Mouse (Mus musculus) kidney, embryonic 15.5 days (tissue): ENCODE measurements around the gene Slit3. TPM values are rescaled to one million over a fixed set of nuclear protein-coding genes. Genes with fewer than 3 reads are reported as not detected.
A peak's percentile ranks its signal among the peaks of the same experiment; 100 is the strongest.

Source experiments
- ATAC-seq: fragments of 200-750 bp; cut with Nextera tagmentation; replicated peaks from 2 replicates; pipeline ENCODE4 v1.8.0; 2017; ENCODE audit warnings: moderate TSS enrichment; ENCODE audit not compliant: low FRiP score
- H3K27ac ChIP-seq: fragments of 300-500 bp; sonication (generic); 2 replicates; pipeline ENCODE4 v1.5.1; 2015; ENCODE audit warnings: mild to moderate bottlenecking, inconsistent platforms
- H3K27me3 ChIP-seq: fragments of 300-500 bp; sonication (generic); 2 replicates; pipeline ENCODE4 v1.6.1; 2015; ENCODE audit warnings: inconsistent platforms
- H3K36me3 ChIP-seq: fragments of 300-500 bp; sonication (generic); 2 replicates; pipeline ENCODE4 v1.6.1; 2015; ENCODE audit warnings: inconsistent platforms
- H3K4me1 ChIP-seq: fragments of 300-500 bp; sonication (generic); 2 replicates; pipeline ENCODE4 v1.6.1; 2015; ENCODE audit warnings: inconsistent platforms
- H3K4me2 ChIP-seq: fragments of 300-500 bp; sonication (generic); 2 replicates; pipeline ENCODE4 v1.6.1; 2015; ENCODE audit warnings: moderate library complexity, mild to moderate bottlenecking, inconsistent platforms
- H3K4me3 ChIP-seq: fragments of 300-500 bp; sonication (generic); replicated peaks from 2 replicates; pipeline ENCODE4 v1.5.1; 2015; ENCODE audit warnings: mild to moderate bottlenecking, inconsistent platforms
- H3K9ac ChIP-seq: fragments of 300-500 bp; sonication (generic); 2 replicates; pipeline ENCODE4 v1.6.1; 2015; ENCODE audit warnings: mild to moderate bottlenecking, inconsistent platforms
- H3K9me3 ChIP-seq: fragments of 300-500 bp; sonication (generic); replicated peaks from 2 replicates; pipeline ENCODE4 v1.6.1; 2016; ENCODE audit warnings: inconsistent platforms
- WGBS: fragments of 180-500 bp; shearing (Covaris S2); methylation state at CpG from one replicate; pipeline ENCODE4 v1.1.7; 2015; ENCODE audit warnings: mixed read lengths; 5-methylcytosine and 5-hydroxymethylcytosine counted together
- polyA plus RNA-seq: library from polyadenylated mRNA; unstranded; fragments of >200 nt; fragmentation: Nextera tagmentation; extraction: Ambion mirVana; gene quantifications from 2 replicates; pipeline ENCODE4 v1.2.1, GENCODE M21; 2015

The Slit3 gene
- polyA plus RNA-seq, 1 experiment from 2014 or later = 14.9 TPM

DNA sequence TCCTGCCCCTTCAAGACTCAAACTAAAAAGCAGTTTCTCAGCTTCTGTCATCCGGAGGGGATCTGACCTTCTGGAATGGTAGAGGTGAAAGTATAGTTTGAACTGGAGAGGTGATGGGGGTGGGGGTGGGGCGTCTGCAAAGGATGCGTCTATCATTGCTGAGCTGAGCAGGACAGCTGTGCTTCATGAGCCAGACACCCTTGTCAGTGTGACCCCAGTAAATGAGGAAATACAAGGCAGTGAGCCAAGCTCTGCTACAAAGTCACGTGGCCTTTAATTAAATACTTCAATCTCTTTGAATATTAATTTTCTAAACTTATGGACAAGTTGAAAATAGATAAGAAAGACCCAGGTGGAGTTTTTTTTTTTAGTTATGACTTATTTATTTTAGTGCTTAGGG, 300.7 kb downstream of the Slit3 start:
- Histone ChIP-seq H3K4me3 (no peak overlapping the region), H3K36me3 (no peaks in the 10 kb centered on the region), H3K9me3 (no peaks in the 10 kb centered on the region), H3K27me3 (no peaks in the 10 kb centered on the region), H3K9ac (no peak overlapping the region), H3K4me2 (no peak overlapping the region), H3K27ac (no peak overlapping the region), H3K4me1 (peaks cover 18% of the 10 kb centered on the region)
- no peak for ATAC-seq
- 32% methylated on average over 4 of the region's 4 CpGs for WGBS

GRCm38 (mm10) chr11:35428036-35428435, 307.0 kb downstream of the Slit3 start:
- Histone ChIP-seq H3K9ac (no peak overlapping the region), H3K27ac (no peak overlapping the region), H3K36me3 (no peaks in the 10 kb centered on the region), H3K9me3 (no peaks in the 10 kb centered on the region), H3K4me2 (no peak overlapping the region), H3K4me1 (peaks cover 21% of the 10 kb centered on the region), H3K4me3 (no peak overlapping the region), H3K27me3 (no peaks in the 10 kb centered on the region)
- WGBS = 48% methylated on average over 7 of the region's 7 CpGs
- no peak for ATAC-seq

DNA sequence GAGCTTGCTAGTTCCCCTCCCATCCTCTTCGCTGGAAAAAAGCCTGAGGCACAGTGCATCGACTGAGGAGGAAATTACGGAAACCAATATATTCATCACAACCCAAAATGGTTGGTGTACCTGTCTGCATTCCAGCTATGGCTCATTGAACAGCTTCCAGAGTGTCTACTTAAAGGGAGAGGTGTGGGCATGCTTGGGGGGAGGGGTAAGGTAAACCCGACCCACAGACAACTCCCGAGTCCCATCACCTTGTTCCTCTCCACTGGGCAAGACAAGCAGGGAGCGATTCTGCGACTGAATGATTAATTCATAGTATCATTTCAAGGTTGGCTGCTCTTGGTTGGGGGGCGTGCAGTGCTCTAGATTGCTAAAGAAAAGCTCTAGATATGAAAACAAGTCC, 310.1 kb downstream of the Slit3 start:
- H3K36me3 ChIP-seq = no peaks in the 10 kb centered on the region
- H3K27me3 ChIP-seq = no peaks in the 10 kb centered on the region
- no peak overlapping the region for H3K9ac ChIP-seq
- peak overlapping the region; percentile 54 for H3K27ac ChIP-seq
- H3K4me3 ChIP-seq = no peak overlapping the region
- WGBS = 37% methylated on average over 8 of the region's 8 CpGs
- peaks cover 21% of the 10 kb centered on the region for H3K4me1 ChIP-seq
- H3K4me2 ChIP-seq = peak overlapping the region; percentile 8; the same call in 1 of the 2 replicates
- no peaks in the 10 kb centered on the region for H3K9me3 ChIP-seq
- ATAC-seq = peak; percentile 72

GRCm38 (mm10) chr11:35437510-35437909, 316.5 kb downstream of the Slit3 start:
- no peak for ATAC-seq
- no peaks in the 10 kb centered on the region for H3K36me3 ChIP-seq
- H3K4me3 ChIP-seq = no peak overlapping the region
- H3K9me3 ChIP-seq = no peaks in the 10 kb centered on the region
- H3K4me1 ChIP-seq = peaks cover 10% of the 10 kb centered on the region; the same call in 1 of the 2 replicates
- no peak overlapping the region for H3K4me2 ChIP-seq
- no peaks in the 10 kb centered on the region for H3K27me3 ChIP-seq
- no peak overlapping the region for H3K9ac ChIP-seq
- no peak overlapping the region for H3K27ac ChIP-seq
- 81% methylated on average over 6 of the region's 6 CpGs for WGBS

GRCm38 (mm10) chr11:35440186-35440585, 319.2 kb downstream of the Slit3 start:
- Histone ChIP-seq H3K27ac (peak overlapping the region; percentile 64), H3K9ac (no peak overlapping the region), H3K4me2 (no peak overlapping the region), H3K9me3 (no peaks in the 10 kb centered on the region), H3K27me3 (no peaks in the 10 kb centered on the region), H3K4me1 (peaks cover 10% of the 10 kb centered on the region; the same call in 1 of the 2 replicates), H3K36me3 (no peaks in the 10 kb centered on the region), H3K4me3 (no peak overlapping the region)
- WGBS = 64% methylated on average over 11 of the region's 11 CpGs
- ATAC-seq = 0 out of 2 replicates have a peak, but pooled peaks have one; percentile 43

DNA sequence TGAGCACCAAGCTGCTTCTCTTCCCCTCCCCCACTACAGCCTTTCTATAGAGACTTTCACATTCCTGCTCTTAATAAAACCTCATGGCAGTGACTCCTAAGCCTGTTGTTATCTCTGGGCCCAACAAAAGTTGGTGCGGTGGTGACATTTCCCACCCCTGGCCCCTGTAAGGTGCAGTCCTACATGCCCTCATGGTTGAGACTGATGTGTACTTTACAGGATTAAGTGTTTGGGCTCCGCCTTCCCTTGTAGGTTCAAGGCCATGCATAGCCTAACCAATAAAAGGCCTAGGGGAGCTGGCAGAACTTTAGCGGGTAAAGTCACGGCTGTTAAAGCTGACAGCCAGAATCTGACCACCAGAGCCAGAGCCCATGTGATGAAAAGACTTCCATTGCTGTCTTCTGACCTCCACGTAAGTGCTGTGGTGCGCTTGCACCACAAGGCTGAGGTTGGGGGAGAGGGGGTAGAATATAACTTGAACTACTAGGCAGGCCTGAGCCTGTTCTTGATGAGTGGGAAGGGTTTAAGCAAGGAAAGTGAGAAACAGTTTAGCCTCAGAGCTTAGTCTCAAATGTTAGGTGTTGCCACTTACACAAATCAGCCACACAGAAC, 323.6 kb downstream of the Slit3 start:
- no peak overlapping the region for H3K4me2 ChIP-seq
- H3K4me3 ChIP-seq = no peak overlapping the region
- no peaks in the 10 kb centered on the region for H3K36me3 ChIP-seq
- no peaks in the 10 kb centered on the region for H3K27me3 ChIP-seq
- H3K9ac ChIP-seq = no peak overlapping the region
- no peak overlapping the region for H3K27ac ChIP-seq
- 76% methylated on average over 6 of the region's 6 CpGs for WGBS
- ATAC-seq = no peak
- peaks cover 30% of the 10 kb centered on the region for H3K4me1 ChIP-seq
- no peaks in the 10 kb centered on the region for H3K9me3 ChIP-seq

DNA sequence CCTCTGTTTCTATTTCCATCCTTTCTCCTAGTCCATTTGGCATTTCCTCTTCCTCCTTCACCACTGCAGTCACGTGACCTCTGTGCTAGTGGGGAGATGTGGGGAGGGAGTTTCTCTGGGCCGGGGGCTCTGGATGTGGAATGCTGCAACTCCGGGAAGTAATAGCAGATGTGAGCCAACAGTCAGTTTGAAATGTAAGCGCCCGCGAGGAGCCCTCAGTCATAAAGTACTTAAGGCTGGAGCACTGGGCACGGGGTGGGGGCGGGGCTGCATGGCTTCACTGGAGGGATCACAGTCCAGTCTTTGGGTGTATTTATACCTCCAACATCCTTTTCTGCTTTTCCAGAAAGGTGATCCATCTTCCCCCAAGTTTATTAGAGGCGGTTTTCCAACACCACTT, 326.9 kb downstream of the Slit3 start:
- H3K9ac ChIP-seq = no peak overlapping the region
- H3K27ac ChIP-seq = peak overlapping the region; percentile 71
- no peaks in the 10 kb centered on the region for H3K9me3 ChIP-seq
- 18% methylated on average over 9 of the region's 9 CpGs for WGBS
- no peak overlapping the region for H3K4me3 ChIP-seq
- no peak for ATAC-seq
- peaks cover 37% of the 10 kb centered on the region for H3K4me1 ChIP-seq
- peak overlapping the region; percentile 28; the same call in 1 of the 2 replicates for H3K4me2 ChIP-seq
- H3K27me3 ChIP-seq = peaks cover 3% of the 10 kb centered on the region; the same call in 1 of the 2 replicates
- H3K36me3 ChIP-seq = no peaks in the 10 kb centered on the region

DNA sequence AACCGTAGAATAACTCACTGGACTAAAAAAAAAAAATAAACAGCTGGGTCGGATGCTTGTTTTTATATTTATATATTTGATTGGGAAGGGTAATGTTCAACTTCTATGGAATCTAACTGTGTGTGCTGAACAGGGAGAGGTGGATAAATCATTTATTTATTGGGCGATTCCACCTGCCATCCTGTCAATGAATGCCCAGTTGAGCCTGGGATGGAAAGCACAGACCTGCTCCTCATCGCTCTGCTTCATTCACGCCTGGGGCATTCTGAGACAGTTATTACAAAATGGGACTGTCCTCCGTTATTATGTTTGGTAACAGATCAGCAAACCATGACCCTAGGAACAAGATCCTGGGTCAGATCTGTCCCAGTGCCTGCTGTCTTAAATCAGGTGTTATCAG, 328.2 kb downstream of the Slit3 start:
- H3K27me3 ChIP-seq = peaks cover 9% of the 10 kb centered on the region; the same call in 1 of the 2 replicates
- WGBS = 63% methylated on average over 6 of the region's 6 CpGs
- no peaks in the 10 kb centered on the region for H3K36me3 ChIP-seq
- no peaks in the 10 kb centered on the region for H3K9me3 ChIP-seq
- no peak overlapping the region for H3K9ac ChIP-seq
- no peak overlapping the region for H3K4me3 ChIP-seq
- peaks cover 39% of the 10 kb centered on the region for H3K4me1 ChIP-seq
- 0 out of 2 replicates have a peak overlapping the region, but pooled peaks have one; percentile 71 for H3K27ac ChIP-seq
- no peak overlapping the region for H3K4me2 ChIP-seq
- ATAC-seq = 0 out of 2 replicates have a peak, but pooled peaks have one; percentile 44

- no peak overlapping the region for H3K4me3 ChIP-seq
- H3K36me3 ChIP-seq = no peaks in the 10 kb centered on the region
- H3K4me1 ChIP-seq = peaks cover 39% of the 10 kb centered on the region
- 32% methylated on average over 4 of the region's 4 CpGs for WGBS
- H3K9ac ChIP-seq = no peak overlapping the region
- no peak overlapping the region for H3K4me2 ChIP-seq
- H3K9me3 ChIP-seq = no peaks in the 10 kb centered on the region
- H3K27me3 ChIP-seq = peaks cover 9% of the 10 kb centered on the region; the same call in 1 of the 2 replicates
- H3K27ac ChIP-seq = no peak overlapping the region
- peak; percentile 54; the same call in 1 of the 2 replicates for ATAC-seq
These were observed 330.6 kb downstream of the Slit3 start for GRCm38 (mm10) chr11:35451636-35452035.

- Histone ChIP-seq H3K27ac (no peak overlapping the region), H3K27me3 (peaks cover 9% of the 10 kb centered on the region; the same call in 1 of the 2 replicates), H3K36me3 (no peaks in the 10 kb centered on the region), H3K9me3 (no peaks in the 10 kb centered on the region), H3K4me3 (no peak overlapping the region), H3K4me1 (peaks cover 31% of the 10 kb centered on the region), H3K9ac (no peak overlapping the region), H3K4me2 (no peak overlapping the region)
- ATAC-seq = peak; percentile 49; the same call in 1 of the 2 replicates
- 56% methylated on average over 5 of the region's 5 CpGs for WGBS
These were observed 331.4 kb downstream of the Slit3 start for GRCm38 (mm10) chr11:35452413-35452812.

- H3K4me2 ChIP-seq = no peak overlapping the region
- no peaks in the 10 kb centered on the region for H3K9me3 ChIP-seq
- peaks cover 16% of the 10 kb centered on the region for H3K4me1 ChIP-seq
- H3K4me3 ChIP-seq = no peak overlapping the region
- H3K27ac ChIP-seq = no peak overlapping the region
- H3K9ac ChIP-seq = no peak overlapping the region
- H3K36me3 ChIP-seq = no peaks in the 10 kb centered on the region
- 24% methylated on average over 10 of the region's 10 CpGs for WGBS
- peaks cover 13% of the 10 kb centered on the region; the same call in 1 of the 2 replicates for H3K27me3 ChIP-seq
- no peak for ATAC-seq
These were observed 333.2 kb downstream of the Slit3 start for GRCm38 (mm10) chr11:35454191-35454725.

DNA sequence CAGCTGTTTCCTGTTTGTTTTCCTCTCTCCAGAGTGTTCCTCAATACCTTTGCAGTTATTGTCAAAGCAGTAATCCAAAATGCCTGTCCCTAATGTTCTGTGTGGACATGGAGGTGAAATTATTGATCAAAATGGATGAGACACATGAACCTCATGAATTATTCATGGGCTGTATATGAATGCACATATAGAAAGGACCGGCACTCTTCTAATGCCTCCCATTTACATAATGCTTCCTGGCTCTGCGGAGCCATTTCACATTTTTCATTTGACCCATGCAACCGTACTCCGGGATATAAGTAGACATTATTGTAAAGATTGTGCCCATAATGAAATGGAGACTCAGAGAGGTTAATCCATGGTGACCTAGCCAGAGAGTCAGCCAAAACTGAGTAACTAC, 333.8 kb downstream of the Slit3 start:
- Histone ChIP-seq H3K9ac (no peak overlapping the region), H3K36me3 (no peaks in the 10 kb centered on the region), H3K4me1 (peaks cover 16% of the 10 kb centered on the region), H3K4me3 (no peak overlapping the region), H3K9me3 (no peaks in the 10 kb centered on the region), H3K4me2 (no peak overlapping the region), H3K27ac (no peak overlapping the region), H3K27me3 (peaks cover 13% of the 10 kb centered on the region; the same call in 1 of the 2 replicates)
- WGBS = 80% methylated on average over 4 of the region's 4 CpGs
- ATAC-seq = no peak
